Mouse (Mus musculus): ENCODE data around the gene Sema5b.

GRCm38 (mm10) chr16:35568225-35568880 is 27.4 kb downstream of the Sema5b start:
- TF ChIP-seq CTCF (IDR thresholded peaks at IDR 0.05; ENCODE audit: low read depth) (no peak), EP300 (optimal IDR thresholded peaks at IDR 0.05) (no peak)
